Mouse (Mus musculus) right cerebral cortex, adult 2 months (tissue): ENCODE measurements around the gene Adamts15.

Source experiments
- DNase-seq, 2 experiments: peaks; one replicate each; pipeline ENCODE4 v3.0.0; 2021 to 2022; ENCODE audit warnings: low spot score in 2 of 2

Gene Adamts15

DNA sequence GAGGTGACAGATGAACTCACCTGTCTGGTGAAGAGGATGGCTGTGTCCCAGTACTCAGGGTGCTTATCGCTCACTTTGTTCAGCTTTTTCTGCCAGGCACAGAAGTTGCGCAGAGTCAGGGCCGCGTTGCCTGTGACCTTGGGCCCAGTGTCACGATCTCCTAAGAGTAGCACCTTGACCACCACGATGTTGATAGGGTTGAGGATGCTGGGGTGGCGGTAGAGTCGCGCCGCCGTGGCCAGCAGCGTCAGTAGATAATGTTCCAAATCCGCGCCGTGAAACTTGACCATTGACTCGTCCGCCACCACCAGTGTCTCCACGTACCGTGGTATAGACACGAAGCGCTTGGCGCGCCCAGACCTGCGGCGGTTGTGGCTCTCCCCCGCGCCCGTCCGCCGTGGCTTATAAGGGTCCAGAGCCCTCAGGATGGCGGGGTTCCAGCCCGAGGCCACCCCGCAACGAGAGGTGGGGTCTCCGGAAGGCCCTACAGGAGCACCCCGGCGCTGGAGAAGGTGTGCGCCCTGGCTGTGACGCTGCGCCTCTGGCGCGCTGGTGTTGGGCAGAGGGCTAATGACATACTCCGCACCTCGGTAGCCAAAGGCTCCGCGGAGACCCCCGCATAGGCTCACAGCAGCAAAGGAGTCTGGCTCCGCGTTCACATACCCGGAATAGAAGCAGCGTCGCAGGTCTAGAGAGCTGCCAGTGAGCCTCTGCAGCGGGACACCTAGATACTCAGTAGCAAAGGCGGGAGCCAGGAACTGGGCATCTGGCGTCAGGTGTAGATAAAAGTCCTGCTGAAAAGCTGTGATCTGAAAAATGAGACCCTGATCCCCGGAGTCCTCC is 770 bp downstream of the Adamts15 start:
- peak in 1 of 2 experiments; percentile 32 for DNase-seq

- no peak for DNase-seq
Measured at GRCm38 (mm10) chr9:30920736-30921135, 1.5 kb downstream of the Adamts15 start.

- no peak for DNase-seq
Measured at GRCm38 (mm10) chr9:30919686-30920085, 2.6 kb downstream of the Adamts15 start.

GRCm38 (mm10) chr9:30918466-30919356 is 3.5 kb downstream of the Adamts15 start:
- DNase-seq: no peak

DNA sequence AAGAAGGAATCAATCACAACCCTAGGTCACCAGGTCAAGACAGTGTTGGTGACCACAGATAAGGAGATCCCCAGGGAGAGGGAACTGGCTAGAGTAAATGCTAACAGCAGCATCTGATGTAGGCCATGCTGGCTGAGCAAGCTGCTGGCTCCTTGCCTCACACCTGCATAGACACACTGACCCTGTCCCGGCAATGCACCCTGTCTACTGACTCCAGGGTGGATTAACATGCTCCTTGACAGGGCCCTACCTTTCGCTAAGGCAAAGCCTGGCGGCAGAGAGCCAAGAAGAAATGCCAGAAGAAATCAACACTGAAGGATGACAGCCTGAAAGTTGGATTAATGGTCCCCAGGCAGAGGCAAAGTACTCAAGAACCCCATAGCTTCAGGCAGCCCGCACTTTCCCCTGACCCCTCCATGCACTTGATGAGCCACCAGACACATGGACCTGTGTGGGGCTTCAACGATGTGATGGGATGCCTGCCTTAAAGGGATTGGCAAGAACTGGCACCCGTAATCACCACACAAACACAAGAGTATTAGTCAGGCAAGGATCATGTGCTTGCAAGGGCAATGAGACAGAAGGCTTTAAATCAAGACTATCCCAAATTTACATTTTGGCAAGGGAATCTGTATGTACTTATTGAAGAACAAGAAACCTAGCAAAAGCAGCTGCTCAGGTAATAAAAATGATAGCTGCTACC is 5.8 kb downstream of the Adamts15 start:
- DNase-seq: no peak

- no peak for DNase-seq
Measured at GRCm38 (mm10) chr9:30914241-30914640, 8.0 kb downstream of the Adamts15 start.

DNA sequence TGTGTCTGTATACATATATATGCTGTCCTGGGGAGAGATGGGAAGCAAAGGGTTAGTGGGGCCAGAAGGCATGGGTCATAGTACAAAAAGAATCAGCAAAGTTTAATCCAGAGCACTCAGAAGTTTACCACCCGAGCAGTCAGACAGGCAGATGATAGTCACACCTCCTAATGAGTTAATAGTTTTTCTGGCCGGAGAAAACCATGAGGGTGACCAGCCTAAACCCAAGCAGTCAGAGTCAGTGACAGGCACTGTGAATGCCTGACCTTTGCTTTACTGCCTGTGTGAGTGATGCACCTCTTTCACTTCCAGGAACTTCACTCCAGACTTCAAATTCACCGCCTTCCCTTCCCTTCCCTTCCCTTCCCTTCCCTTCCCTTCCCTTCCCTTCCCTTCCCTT is 8.8 kb downstream of the Adamts15 start:
- no peak for DNase-seq

GRCm38 (mm10) chr9:30912161-30912560 is 10.1 kb downstream of the Adamts15 start:
- DNase-seq: no peak

- DNase-seq: no peak
Measured at GRCm38 (mm10) chr9:30910491-30910890, 11.8 kb downstream of the Adamts15 start.

DNA sequence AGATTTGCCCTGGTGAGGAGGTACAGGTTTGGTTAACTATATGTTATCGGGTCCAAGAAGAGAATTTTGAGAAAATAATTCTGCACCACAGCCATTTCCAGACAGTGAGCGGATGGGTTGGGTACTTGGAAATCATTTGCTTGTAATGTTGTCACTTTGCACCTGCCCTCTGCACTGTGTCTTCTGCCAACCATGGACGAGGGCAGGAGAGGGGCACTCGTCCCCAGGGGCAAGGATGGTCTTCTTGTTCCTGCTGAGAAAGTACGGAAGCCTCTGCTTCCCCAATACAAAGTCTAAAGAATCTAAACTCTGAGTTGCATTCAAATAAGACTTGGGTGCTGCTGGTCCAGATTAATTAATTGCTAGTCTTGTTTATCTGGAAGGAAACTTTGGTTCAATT is 13.3 kb downstream of the Adamts15 start:
- DNase-seq: no peak

DNA sequence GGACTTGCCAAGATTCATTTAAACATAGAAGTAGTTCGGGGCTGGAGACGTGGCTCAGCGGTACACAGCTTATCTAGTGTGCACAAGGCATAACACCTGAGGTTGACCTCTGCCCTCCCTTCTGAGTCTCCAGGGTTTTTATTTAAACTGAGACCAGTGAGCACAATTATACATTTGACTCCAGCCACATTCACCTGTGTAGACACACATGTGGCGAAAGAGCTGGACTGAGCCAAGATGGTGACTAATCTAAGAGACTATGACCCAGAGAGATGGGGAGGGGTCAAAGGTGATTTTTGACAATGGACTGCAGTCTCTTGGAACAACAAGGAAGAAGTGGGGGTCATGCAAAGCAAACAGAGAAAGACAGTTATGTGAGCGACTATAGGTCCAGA is 14.0 kb downstream of the Adamts15 start:
- no peak for DNase-seq

GRCm38 (mm10) chr9:30907677-30908295 is 14.5 kb downstream of the Adamts15 start:
- no peak for DNase-seq

- no peak for DNase-seq
Measured at GRCm38 (mm10) chr9:30906426-30906825, 15.8 kb downstream of the Adamts15 start.

GRCm38 (mm10) chr9:30905861-30906260 is 16.4 kb downstream of the Adamts15 start:
- DNase-seq: no peak

DNA sequence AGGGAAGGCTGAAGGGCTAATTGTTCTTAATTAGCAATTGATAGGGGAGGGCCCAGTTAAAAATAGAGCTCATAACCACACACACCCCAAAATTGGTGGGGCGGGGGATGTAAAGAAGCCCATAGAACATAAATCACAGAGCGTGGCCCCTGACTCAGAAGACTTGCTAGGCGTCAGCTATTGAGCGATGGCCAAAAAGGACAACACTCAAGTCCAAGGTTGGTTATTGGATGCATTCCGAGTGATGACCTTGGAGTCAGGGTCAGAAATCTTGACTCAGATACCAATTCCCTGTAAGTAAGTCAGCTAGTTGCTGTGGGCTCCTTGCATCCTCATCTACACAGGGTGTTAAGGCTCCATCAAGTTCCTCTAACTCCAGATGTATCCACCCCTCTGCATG is 19.0 kb downstream of the Adamts15 start:
- DNase-seq: no peak

DNA sequence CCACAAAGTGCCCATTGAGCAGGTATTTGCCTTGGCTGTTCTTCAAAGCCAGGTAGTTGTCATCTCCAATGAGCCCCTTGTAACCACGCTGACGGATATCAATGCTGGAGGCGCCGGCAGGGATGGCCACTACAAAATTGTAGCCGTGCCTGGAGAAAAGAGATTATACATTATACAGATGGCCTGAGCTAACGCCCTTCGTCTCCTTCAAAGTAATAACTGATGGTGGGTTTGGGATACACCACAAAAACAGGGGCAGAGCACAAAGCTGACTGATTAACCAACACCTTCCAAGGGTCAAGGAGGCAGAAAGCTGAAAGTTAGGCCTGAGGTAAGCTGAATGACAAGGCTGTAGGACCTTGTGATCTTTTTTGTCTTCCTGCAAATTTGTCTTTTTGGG is 19.6 kb downstream of the Adamts15 start:
- no peak for DNase-seq

- no peak for DNase-seq
Measured at GRCm38 (mm10) chr9:30902152-30902551, 20.1 kb downstream of the Adamts15 start.

DNA sequence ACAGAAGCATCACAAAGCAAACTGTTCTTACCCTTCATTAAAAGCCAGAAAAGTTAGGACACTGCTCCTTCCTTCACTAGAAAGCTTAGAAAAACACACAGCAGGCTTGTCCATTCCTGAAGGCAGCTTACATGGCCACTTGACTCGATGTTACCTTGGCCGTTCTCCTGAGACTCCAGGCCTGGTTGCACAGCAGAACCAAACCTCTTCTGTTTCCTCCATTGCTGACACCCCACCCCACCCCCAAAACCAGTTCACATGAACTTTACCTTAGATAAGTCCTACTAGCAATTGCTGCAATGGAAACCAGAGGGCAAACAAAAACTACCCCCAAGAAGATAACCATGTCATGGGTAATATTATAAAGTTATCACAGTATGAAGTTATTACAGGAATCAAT is 25.1 kb downstream of the Adamts15 start:
- no peak for DNase-seq

DNA sequence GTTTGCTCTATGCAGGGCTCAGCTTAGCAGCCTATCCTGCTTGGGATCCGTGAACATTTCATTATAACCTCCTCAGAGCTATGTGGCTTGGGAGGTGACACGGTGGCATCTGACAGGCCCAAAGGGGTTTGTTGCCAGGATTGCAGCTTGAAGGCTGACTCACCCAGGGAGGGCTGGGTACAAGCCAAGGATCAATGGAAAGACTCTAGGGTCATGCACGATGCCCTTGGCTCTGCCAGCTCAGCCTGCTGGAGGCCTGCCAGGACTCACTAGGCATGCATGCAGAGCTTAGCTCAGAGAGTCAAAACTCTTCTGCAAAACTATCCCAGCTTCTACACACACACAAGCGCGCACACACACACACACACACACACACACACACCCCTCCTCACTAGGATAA is 25.5 kb downstream of the Adamts15 start:
- peak; percentile 26 to 35 for DNase-seq

- no peak for DNase-seq
Measured at GRCm38 (mm10) chr9:30895618-30896017, 26.6 kb downstream of the Adamts15 start.

GRCm38 (mm10) chr9:30886276-30886675 is 36.0 kb downstream of the Adamts15 start:
- no peak for DNase-seq

DNA sequence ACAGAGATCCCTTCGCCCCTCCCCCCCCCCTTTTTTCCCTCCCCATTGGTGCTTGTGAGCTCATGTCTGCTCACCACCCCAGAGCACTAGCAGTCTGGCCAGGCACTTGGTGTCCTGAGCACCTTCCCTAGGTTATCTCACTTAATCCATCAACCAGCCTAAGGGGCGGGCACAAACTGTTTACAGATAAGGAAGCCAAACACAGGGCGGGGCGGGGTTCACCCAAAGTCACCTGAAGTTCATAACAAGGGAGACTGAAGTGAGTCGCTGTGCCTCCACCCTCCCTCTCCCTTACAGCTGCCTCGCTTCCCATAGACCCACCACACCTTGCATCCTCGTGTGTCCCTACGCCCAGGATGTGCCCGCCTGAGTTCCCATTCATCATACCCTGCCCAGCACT is 41.7 kb downstream of the Adamts15 start:
- DNase-seq: no peak
